21 mouse cellular contexts compared by ENCODE assay signal in the genomic region with DNA sequence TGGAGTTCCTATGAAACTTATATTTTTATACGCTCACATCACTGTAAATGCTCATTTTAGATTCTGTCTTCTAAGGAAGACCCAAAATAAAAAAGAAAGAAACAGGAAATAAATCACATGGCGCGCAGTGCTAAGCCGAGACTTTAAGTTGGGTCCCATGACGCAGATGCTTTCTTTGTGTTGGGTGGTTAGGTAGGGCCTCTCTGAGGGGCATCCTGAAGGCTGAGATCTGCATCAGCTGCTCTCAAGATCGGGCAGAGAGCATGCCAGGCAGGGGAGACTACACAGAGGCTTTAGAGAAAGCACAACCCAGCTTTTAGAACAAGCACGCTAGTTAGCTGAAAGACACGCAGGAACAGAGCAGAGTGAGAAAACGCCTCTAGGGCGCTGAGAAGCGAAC. TPM values are rescaled to one million over a fixed set of nuclear protein-coding genes. Genes with fewer than 3 reads are reported as not detected.
DNase-seq lines count a peak whose midpoint lies in the region; ATAC-seq lines count a peak whose summit lies in the region.
"Had no signal": no experiment of that assay in that cellular context is flagged by ENCODE, and none has a peak within 500 bp of the region (broad histone marks: within the 10 kb centered on the region; RNA-seq: fewer than 3 reads in every experiment).

No protein-coding gene starts in this region.

- H3K36me3 ChIP-seq in liver, embryonic 13.5 days: no peaks in the 10 kb centered on the region
- 0 out of 2 replicates have a peak, but pooled peaks cover 4% of the 10 kb centered on the region for H3K36me3 ChIP-seq in liver, embryonic 12.5 days
- H3K36me3 ChIP-seq in splenic B cell, adult 2 months (ENCODE audit: control insufficient read depth, insufficient read depth, low read length, poor library complexity, severe bottlenecking): no peaks in the 10 kb centered on the region
- H3K36me3 ChIP-seq: embryonic facial prominence, embryonic 12.5 days; heart, embryonic 10.5 days; limb, embryonic 13.5 days; midbrain, embryonic 10.5 days; neural tube, embryonic 13.5 days had no signal

- H3K4me2 ChIP-seq in liver, embryonic 13.5 days: no peak overlapping the region
- no peak overlapping the region for H3K4me2 ChIP-seq in liver, embryonic 12.5 days
- H3K4me2 ChIP-seq: embryonic facial prominence, embryonic 12.5 days; limb, embryonic 13.5 days; neural tube, embryonic 13.5 days had no signal

- ATAC-seq in liver, embryonic 13.5 days (ENCODE audit: low read depth): no peak
- ATAC-seq in liver, embryonic 12.5 days: no peak
- peak; percentile 51 for ATAC-seq in activated CD4-positive, CD25-positive, alpha-beta regulatory T cell, adult 4 months
- ATAC-seq: hindbrain, embryonic 16.5 days had no signal

- no peak for DNase-seq in liver, embryonic 13.5 days
- DNase-seq in splenic B cell, adult 2 months (ENCODE audit: low read depth, low spot score): peak; percentile 74
- peak; percentile 60 for DNase-seq in thymus, postnatal 4 days
- DNase-seq in heart, postnatal 4 days: no peak
- no peak for DNase-seq in testis, postnatal 10 days (ENCODE audit: low spot score)
- DNase-seq: adrenal gland, adult 2 months; cerebellum, adult 18-20 months; cerebellum, postnatal 36 days; gastrocnemius, postnatal 25 days; kidney, adult 18-20 months; lung, adult 18-20 months; lung, postnatal 36 days; right cerebral cortex, postnatal 14 days had no signal

- no peak overlapping the region for H3K9ac ChIP-seq in liver, embryonic 13.5 days
- H3K9ac ChIP-seq in liver, embryonic 12.5 days: no peak overlapping the region
- H3K9ac ChIP-seq: embryonic facial prominence, embryonic 12.5 days; limb, embryonic 13.5 days; neural tube, embryonic 13.5 days had no signal

- no peak overlapping the region for H3K4me3 ChIP-seq in liver, embryonic 13.5 days (replicated peaks)
- no peak overlapping the region for H3K4me3 ChIP-seq in liver, embryonic 12.5 days
- H3K4me3 ChIP-seq: embryonic facial prominence, embryonic 12.5 days; heart, embryonic 10.5 days; limb, embryonic 13.5 days; midbrain, embryonic 10.5 days; neural tube, embryonic 13.5 days had no signal

- peak overlapping the region; percentile 50; the same call in 1 of the 2 replicates for H3K27ac ChIP-seq in liver, embryonic 13.5 days
- no peak overlapping the region for H3K27ac ChIP-seq in liver, embryonic 12.5 days
- H3K27ac ChIP-seq: embryonic facial prominence, embryonic 12.5 days; limb, embryonic 13.5 days; midbrain, embryonic 10.5 days; neural tube, embryonic 13.5 days had no signal

- H3K4me1 ChIP-seq in liver, embryonic 13.5 days (replicated peaks): peaks cover 70% of the 10 kb centered on the region
- H3K4me1 ChIP-seq in liver, embryonic 12.5 days: peaks cover 62% of the 10 kb centered on the region
- H3K4me1 ChIP-seq: embryonic facial prominence, embryonic 12.5 days had no signal

- 84% methylated on average over 11 of the region's 11 CpGs for WGBS in liver, embryonic 13.5 days (ENCODE audit: insufficient replicate concordance)
- 85% methylated on average over 11 of the region's 11 CpGs for WGBS in liver, embryonic 12.5 days (ENCODE audit: insufficient replicate concordance)

- H3K27me3 ChIP-seq in liver, embryonic 13.5 days: no peaks in the 10 kb centered on the region
- no peaks in the 10 kb centered on the region for H3K27me3 ChIP-seq in liver, embryonic 12.5 days (replicated peaks)
- H3K27me3 ChIP-seq in splenic B cell, adult 2 months (ENCODE audit: control insufficient read depth, insufficient read depth, low read length, poor library complexity, severe bottlenecking): no peaks in the 10 kb centered on the region
- H3K27me3 ChIP-seq: embryonic facial prominence, embryonic 12.5 days; limb, embryonic 13.5 days; neural tube, embryonic 13.5 days had no signal

- H3K9me3 ChIP-seq in liver, embryonic 13.5 days (replicated peaks): no peaks in the 10 kb centered on the region
- no peaks in the 10 kb centered on the region for H3K9me3 ChIP-seq in liver, embryonic 12.5 days (replicated peaks)
- H3K9me3 ChIP-seq: embryonic facial prominence, embryonic 12.5 days; heart, embryonic 10.5 days; limb, embryonic 13.5 days; midbrain, embryonic 10.5 days; neural tube, embryonic 13.5 days had no signal

RNA-seq across cellular contexts. Expression of a gene that starts 16.0 kb away (rescaled TPM):
- 55.6 and 62.5 TPM in 2 replicates for polyA plus RNA-seq in liver, embryonic 13.5 days (2015; fragmentation: Nextera tagmentation; extraction: Ambion mirVana)
- polyA plus RNA-seq in liver, embryonic 12.5 days (2016; fragmentation: Nextera tagmentation; extraction: Ambion mirVana): 52.5 and 56.7 TPM in 2 replicates
- 10 to 100 TPM; 34.8 to 59.7 TPM for polyA plus RNA-seq in activated CD4-positive, CD25-positive, alpha-beta regulatory T cell, adult 4 months (2017; shearing (Covaris generic))
- 100 to 1,000 TPM; 137 to 138 TPM for total RNA-seq in heart, postnatal 4 days (2021)

Comparison
In these comparisons a context has a peak if more than half of its experiments do, and no peak if none do; other contexts are left out.
1. DNase-seq: peak in splenic B cell, adult 2 months (single experiment) and thymus, postnatal 4 days (single experiment); none in liver, embryonic 13.5 days (single experiment), heart, postnatal 4 days (single experiment) and testis, postnatal 10 days (single experiment).